Mouse (Mus musculus) right cerebral cortex, postnatal 4 days (tissue): ENCODE measurements around the gene Cyb5r2.

Experiments
- DNase-seq: peaks from one replicate; pipeline ENCODE4 v3.0.0-alpha.2; 2022

Gene Cyb5r2

DNA sequence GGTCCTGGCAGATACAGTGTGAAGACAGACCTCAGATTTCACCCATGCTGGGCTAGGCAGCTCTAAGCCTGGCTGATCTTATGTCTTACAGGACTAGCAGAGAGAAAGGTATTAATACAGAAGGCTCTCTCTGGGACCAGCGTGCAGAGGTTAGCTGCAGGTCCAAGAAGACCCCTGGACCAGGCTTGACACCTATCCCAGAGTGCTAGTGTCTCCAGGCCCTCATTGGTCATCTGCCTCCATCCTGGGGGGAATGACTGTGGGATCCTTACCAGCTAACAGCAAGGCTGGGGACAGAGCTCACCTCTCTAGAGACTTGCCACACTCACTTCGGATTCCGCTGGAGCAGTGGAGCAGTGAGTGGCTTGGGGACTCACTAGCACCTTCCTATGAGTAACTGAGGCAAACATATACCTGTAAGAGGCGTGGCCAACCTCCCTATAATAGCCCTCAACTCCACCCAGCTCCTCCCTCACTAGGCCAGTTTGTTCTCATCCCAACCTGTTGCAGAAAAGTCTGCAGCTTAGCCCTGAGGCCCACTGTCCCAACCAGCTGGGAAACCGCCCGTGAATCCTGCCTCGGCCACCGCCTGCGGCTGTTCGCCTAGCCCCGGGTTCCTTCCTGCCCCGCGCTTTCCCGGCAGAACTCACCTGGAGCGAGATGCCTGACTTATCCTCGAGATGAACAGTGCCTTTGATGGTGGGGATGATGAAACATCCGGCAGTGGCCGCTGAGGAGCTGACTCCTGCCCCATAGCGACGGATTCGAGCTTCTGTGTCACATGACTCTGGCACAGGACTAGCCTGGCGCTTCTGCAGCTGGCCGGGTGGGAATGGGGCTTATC, at the start of gene Cyb5r2:
Cyb5r2 (minus strand) TSS at position 725 of the 844 bp plus-strand sequence.
- peak; percentile 16 for DNase-seq

DNA sequence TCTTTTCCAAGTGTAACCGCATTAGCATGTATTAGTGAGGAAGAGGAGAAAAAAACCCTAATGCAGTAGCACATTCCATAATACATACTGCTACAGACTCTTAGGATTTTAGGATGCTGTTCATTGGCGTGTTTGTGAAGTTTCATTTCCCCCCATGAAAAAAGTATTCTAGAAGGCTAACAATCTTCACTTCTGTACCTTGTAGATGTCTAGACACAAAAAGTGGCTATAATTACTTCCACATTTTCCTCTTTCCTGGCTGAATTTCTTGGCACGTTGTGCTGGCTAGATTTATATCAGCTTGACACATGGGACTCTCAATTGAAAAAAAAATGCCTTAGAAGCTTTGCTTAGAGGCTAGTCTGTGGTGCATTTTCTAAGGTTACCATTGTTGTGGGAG, 44.3 kb upstream of the Cyb5r2 start:
- DNase-seq: no peak

DNA sequence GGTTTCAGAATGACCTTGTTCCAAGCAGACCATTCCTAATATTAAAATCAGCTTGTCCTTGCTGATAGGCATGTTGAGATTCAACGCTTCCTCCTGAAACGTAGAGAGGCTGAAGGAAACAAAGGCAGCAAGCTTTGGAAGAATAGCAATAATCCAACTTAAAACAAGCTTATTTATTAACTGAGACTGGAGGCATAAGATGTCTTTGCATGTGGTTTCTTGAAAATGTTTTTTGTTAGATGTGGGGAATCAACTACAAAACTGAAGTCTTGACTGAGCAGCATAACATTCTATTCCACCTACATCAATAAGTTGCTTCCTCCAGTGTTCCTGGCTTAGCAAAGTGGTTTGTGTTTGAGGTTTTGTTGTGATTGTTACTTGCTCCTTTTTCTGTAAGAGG, 43.3 kb upstream of the Cyb5r2 start, which contains the start of gene Ovch2:
Ovch2 (minus strand) TSS at position 101 of the 400 bp plus-strand sequence.
- no peak for DNase-seq

DNA sequence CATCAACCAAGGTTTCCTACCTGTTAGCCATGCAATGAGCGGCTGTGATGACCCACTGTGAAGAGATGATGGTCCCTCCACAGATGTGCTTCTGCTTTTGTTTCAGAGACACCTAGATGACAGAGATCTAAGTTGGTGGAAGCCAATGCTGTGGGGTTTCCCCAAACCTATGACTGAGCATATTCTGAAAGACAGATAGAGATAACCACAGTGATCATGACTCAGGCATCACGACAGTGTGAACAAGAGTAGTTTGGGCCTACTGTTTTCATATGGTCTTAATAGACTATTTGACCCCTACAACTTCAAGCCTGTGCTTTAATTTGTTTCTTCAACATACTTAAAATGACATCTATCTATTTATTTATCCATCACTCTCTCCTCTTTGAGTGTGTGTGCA, 38.7 kb upstream of the Cyb5r2 start:
- DNase-seq: no peak

DNA sequence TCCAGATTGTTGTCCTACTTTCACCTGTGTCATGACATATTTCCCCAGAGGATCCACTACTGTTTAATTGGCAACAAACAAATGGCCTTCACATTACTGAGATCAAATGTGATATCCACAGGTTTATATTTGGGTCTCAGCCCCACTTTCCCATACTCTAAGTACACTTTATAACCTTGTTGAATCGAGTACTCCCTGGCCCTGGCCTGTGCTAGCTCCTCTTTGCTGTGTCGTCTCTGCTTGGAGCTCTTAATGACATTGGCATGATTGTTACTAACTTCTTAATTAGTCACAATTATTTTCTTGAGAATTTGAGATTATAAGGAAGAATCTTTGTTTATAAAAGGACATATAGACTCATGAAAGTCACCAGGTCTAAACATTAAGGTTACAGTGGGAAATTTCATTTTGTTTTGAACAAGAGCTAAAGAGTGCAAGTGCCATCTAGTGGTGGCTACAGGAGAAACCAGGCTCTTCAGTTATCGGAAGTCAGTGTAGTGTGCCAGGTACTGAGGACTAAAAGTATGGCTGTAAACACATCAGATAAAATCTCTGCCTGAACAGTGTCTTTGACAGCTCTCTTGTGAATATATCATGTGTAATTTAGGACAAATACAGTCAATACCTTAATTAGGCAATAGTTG, 30.3 kb upstream of the Cyb5r2 start:
- peak; percentile 5 for DNase-seq

DNA sequence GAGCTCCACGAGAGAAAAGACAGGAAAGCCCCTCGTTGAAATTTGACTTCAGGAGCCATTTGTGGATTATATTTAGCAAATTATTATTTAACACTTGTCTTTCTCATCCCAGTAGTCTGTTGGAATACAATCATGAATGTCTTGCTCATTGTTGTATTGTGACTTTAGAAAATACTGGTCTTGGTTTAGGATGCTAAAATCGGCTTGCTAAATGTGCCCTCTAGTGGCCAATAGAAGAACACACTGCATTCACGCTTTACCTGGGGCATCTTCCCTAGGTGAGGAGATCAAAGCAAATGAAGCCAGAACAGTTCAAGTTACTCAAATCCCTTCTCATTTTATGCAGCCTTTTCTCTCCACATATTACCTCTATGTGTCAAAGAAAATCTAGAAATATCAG, 21.8 kb upstream of the Cyb5r2 start:
- DNase-seq: no peak

DNA sequence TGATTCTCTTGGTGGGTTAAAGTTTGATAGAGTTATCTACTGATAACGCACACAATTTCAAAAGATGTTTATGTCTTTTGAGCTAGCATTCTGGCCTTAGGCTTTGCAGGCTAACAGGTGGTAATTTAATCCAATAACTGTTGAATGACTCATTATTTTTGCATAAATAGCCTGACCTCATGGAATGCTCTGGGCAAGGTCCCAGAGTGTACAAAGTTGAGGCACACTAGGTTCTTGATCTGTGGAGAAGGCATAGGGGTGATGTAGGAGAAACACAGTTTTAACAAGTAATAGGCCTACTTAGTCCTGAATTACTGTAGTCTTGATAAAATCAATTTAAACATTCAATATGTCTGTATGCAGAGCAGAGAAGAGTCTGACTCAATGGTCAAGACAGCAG, 20.4 kb upstream of the Cyb5r2 start:
- DNase-seq: no peak

DNA sequence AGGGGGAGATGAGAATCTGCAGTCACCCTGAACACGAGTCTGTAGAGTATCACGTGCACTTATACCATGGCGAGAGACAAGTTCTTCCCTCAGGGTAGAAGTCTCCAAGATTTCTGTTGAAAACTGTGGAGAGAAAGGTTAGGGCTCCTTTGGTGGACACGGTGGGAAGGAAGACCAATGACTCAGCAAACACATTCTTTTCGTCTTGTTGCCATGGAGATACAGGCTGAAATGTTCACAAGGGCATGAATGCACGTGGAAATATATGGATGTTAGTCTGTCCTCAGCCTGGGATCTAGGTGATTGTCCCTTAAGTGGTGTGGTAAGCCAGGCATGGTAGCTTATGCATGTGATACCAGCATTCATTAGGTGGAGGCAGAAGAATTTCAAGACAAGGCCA, 13.0 kb upstream of the Cyb5r2 start:
- no peak for DNase-seq

DNA sequence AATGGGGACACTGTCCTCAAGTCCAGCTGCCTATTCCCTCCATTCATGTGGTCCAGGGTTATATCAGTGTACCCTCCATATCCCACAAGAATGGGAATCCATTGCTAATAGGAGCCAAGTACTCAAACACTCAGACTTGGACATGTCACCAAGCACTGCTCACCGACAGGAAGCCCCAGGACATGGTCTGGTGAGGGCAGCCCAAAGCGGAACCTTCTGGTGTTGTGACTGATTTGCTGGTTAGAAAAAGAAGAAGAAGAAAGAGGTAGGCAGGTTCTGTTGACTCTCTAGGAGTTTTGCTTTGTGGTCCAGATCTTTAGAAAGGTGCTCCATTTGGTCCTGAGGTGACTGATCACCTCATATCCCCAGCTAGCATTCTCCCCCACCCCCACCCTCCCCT, 1.1 kb downstream of the Cyb5r2 start:
- DNase-seq: no peak

DNA sequence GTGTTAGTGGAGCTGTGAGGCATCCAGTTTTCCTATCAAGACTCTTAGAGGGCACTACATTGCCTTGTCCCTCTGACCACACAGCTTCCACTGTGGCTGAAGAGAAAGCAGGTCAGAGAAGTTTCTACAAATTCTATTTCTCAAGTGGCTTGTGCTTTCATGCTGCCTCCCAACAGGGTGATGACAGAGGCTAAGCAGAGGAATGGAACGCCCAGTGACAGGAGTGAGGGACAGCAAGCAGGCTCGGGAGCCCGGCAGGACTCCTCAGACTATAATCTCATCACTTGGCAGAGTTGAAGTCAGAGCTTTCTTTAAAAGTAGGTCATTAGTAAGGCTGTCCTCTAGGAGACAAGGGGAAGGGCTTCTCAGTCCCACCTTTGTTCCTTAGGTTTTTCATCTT, 1.9 kb downstream of the Cyb5r2 start:
- no peak for DNase-seq

DNA sequence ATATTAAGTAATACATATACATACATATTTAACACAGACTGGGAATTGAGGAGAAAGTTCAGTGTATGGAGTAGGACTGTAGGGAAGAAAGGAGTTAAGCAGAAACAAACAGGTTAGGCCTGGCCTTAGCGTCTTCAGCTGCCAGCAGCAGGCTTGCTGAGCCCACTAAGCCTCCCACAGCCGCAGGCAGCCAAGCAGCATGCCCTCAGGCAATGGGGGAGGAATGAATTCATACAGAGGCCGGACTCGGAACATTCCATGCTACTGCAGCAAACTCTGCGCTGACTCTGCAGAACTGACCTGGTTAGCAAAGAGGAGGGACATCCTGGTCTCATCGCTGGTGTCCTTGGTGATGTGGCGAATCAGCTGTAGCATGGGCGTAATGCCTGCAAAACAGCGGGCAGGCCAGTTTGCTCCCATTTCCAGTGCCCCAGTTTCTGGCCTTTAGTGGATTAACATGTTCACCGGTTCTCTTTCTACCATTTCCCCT, 5.8 kb downstream of the Cyb5r2 start:
- no peak for DNase-seq

DNA sequence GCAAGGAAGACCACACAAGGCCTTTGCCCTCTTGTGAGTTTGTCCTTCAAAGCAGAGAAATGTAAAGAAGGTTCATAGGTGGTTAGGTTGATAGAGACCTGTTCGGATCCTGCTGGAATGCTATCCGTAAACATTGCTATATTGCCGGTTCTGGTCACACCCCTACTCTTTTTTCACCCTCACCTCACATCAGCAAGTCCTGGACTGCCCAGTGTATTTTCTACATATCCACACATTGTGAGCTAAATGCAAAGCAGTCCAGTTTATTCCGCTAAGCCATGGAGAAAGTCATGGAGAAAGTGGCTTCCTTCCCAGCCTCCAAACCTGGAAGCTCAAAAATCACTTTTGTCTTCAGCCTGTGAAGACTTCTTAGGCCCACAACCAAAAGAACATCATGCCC, 8.1 kb downstream of the Cyb5r2 start:
- DNase-seq: no peak

DNA sequence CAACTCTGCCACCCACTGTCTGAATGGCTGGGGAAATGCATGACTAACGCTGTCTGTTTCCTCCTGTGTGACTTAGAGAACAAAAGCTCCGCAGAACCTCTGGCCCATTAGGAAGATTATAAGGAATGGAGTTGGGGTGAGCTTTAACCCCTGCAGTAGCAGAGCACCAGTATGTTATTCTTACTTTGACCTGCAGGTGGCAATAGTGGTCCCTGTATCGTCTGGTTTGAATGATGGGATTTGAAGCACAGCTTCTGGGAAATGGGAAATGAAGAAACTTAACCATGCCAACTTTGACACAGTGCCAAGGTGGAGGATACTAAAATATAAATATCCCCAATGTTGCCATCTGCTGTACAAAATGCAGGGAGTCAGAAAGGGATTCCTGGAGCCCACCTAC, 8.6 kb downstream of the Cyb5r2 start:
- peak; percentile 26 for DNase-seq

DNA sequence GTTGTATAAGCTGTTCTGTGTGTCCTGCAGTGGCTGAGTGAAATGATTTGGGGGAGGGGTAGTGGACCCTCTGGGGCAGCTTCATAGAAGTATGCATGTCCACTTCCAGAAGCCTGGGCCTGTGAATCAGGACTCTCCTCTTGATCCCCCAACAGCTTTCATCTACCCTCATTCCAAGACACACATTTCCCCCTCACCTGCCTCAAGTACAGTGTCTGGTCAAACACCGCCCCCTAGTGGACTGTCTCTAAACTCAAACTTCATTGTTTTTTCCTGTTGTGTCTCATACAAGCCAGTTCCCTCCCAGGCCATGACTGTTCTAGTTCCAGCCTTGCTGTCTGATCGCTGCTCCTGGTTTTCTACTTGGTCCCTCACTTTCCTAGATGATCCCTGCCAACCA, 9.9 kb downstream of the Cyb5r2 start:
- peak; percentile 64 for DNase-seq

DNA sequence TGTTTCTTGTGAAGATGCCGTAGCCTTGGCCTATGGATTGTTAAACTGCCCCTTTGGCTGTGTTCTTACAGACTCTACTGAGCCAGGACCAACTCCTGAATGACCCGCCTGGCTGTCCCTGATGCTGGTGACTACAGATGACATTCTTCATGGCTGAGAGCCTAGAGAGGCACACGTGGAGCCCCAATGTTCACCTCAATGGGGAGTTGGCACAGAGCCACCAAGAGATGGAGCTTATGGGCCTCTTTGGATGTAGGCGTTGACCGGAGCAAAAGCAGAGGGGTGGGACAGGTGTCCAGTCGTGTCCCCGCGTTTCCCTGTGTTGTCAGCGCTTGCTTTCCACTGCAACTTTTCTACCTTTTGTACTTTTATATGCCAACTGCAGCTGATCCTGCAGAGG, 10.4 kb downstream of the Cyb5r2 start:
- no peak for DNase-seq

DNA sequence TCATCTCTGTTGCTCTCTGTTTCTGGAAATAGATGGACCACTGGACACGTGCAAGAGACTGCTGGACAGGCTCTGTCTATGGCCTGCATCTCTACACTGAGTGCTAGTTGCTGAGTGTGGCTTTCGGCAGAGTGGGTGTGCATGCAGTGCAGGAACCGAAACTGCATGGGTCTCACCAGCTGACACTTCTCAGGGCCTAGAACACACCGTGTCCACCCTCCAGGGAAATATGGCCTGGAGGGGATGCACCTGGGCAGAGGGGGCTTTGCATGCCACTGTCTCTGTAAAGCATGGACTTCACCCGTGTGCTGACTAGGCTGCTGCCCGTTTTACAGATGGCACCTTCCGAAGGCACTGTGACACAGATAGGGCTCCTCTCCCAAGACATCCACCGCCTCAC, 11.8 kb downstream of the Cyb5r2 start:
- no peak for DNase-seq

DNA sequence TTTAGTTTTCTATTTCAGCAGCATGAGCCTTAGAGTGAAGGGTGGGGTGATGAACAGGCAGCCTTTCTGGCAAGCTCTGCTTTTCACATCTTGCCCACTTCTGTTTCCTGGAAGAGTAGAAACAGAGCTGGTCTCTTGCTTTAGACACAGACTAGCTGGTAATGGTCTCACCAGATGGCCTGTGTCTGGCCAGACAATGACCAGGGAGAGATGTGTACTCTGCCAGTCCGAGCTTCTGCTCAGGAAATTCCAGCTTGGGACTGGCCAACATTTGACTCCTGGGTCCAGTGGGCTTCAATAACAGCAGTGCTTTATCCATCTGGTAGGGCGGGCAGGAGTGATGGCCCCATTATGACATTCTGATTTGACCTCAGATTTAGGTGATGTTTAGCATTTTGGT, 12.7 kb downstream of the Cyb5r2 start:
- no peak for DNase-seq

DNA sequence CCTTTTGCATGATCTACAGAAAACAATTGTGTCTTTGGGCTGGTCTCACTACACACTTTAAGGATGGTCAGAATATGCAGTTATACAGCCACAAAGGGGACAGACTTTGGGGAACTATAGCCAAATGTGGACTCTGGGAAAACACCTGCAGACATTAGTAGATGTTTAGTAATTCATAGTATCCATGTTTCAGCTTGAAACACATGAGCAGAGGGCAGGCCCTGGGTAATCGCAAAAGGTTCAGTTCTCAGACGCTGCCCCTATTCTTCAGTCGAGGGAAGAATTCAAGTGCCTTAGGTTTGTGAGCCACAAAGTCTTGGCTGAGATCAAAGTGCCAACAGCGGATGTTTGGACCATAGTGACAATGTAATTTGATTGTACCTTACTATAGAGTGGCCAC, 13.4 kb downstream of the Cyb5r2 start:
- no peak for DNase-seq

DNA sequence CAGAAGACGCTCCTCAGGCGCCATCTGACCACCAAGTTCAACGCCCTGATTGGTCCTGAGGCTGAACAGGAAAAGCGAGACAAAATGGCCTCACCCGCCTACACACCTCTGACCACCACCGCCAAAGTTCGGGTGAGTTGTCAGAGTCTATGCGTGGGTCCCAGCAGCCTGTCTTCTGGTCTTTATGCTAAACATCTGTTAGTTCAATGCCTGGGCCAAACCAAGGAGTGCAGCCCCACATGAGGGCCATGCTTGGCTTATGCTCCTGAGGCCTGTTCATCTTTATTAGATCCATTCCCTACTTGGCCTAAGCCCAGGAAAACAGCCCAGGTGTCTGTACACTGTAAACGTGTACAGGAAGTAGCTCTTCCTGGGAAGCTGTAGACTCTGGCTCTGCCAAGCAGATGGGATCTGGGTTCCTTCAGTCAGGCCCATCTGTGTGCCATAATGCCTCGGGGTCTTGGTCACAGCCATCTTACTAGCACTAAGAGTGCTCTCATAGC, 14.8 kb downstream of the Cyb5r2 start:
- no peak for DNase-seq

DNA sequence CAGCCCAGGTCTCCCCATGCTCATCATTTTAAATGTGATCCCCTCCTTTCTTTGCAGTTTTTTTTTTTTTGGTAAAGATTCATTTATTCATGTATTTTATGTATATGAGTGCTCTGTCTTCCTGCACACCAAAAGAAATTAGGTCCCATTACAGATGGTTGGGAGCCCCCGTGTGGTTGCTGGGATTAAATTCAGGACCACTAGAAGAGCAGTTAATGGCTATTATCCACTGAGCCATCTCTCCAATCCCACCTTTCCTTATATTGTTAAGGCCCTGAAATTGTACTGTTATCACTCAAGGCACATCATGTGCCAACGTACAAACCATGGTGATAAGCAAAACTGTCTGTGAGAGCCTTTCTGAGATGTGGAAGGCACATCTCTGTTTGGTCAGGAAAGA, 19.1 kb downstream of the Cyb5r2 start:
- peak; percentile 49 for DNase-seq

DNA sequence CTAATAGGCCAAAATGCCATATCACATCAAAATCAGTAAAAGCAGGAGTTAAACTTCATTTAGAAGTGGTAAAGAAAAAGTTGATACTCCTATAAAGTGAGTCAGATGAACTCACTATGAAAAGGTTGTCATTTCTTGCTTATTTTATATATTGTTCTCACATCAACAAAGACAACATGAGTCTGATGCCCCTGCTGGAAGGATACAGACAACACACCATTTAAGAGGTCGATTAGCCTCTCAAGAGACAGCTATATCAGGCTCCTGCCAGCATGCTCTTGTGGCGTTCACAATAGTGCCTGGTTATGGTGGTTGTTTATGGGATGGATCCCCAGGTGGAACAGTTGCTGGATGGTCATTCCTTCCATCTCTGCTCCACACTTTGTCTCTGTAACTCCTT, 24.7 kb downstream of the Cyb5r2 start:
- no peak for DNase-seq

DNA sequence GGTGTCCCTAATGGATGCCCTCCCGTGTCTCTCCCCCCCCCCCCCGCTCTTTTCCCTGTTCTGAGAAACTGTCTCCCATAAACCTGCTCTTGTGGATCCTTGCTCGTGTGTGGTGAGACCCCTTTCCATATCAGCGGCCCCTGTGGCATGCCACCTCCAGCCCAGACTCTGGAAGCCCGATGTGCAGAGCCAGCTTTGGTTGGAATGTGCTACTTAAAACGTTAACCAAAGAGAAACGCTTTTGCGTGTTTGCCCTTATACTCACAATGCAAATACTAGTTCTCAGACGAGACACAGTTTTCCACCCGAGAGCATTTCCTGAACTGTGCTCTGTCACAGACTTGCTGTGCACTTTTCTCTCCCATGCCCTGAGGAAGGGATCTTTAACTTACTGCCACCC, 27.2 kb downstream of the Cyb5r2 start:
- DNase-seq: no peak

DNA sequence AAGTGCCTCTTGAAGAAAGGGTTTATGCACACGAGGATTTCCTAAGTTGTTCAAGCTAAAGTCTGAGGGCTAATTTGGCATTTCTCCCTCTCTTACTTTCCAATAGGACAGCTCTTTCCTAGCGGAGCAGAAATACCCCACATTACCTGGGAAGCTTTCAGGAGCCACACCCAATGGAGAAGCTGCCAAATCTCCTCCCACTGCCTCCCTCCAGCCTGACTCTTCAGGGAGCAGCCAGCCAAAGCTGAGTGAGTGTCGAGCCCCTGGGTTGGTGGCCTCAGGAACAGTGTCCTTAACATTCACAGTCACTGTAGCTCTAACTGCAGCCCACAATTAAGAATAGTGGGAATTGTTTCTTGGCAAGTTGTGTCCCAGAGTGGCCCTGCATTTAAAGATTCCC, 30.3 kb downstream of the Cyb5r2 start:
- DNase-seq: no peak

DNA sequence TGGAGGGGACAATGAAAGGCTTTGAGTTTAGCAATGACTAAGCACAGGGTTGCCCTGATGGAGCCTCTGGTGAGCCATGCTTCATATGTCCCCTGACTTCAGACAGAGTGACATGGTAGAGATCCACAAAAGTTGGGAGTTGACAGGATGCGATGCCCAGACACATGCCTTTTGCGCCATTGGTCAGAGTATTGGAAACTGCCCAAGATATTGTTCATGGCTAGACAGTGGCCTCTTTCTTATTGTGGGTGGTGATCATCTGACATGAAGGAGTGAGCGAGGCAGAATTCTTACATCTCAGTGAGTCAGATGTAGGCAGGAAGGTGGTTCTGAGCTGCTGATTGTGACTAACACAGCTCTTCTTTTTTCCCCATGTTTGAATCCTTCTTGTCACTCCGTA, 35.3 kb downstream of the Cyb5r2 start:
- DNase-seq: no peak
